Mouse (Mus musculus) intestine, embryonic 14.5 days (tissue): ENCODE data around the gene B3gat3. TPM values are rescaled to one million over a fixed set of nuclear protein-coding genes. Genes with fewer than 3 reads are reported as not detected.
A peak's percentile ranks its signal among the peaks of the same experiment; 100 is the strongest.

Source experiments
- ATAC-seq: fragments of 200-750 bp; cut with Nextera tagmentation; replicated peaks from 2 replicates; pipeline ENCODE4 v1.8.0; 2017; ENCODE audit warnings: low read depth, moderate number of reproducible peaks, moderate TSS enrichment, moderate library complexity; ENCODE audit not compliant: low FRiP score, low TSS enrichment
- DNase-seq: peaks from one replicate; pipeline ENCODE4 v3.0.0-alpha.2; 2018; ENCODE audit warnings: low spot score
- H3K27ac ChIP-seq: fragments of 300-500 bp; sonication (generic); 2 replicates; pipeline ENCODE4 v1.5.1; 2014; ENCODE audit warnings: low read depth, mild to moderate bottlenecking, control low read depth
- H3K27me3 ChIP-seq: fragments of 300-500 bp; sonication (generic); replicated peaks from 2 replicates; pipeline ENCODE4 v1.6.1; 2014; ENCODE audit warnings: low read length, control low read depth; ENCODE audit not compliant: control insufficient read depth, insufficient read depth
- H3K36me3 ChIP-seq: fragments of 300-500 bp; sonication (generic); 2 replicates; pipeline ENCODE4 v1.6.1; 2014; ENCODE audit warnings: low read length, control low read depth; ENCODE audit not compliant: control insufficient read depth, insufficient read depth
- H3K4me1 ChIP-seq: fragments of 300-500 bp; sonication (generic); replicated peaks from 2 replicates; pipeline ENCODE4 v1.6.1; 2014; ENCODE audit warnings: low read length, control low read depth, mixed read lengths; ENCODE audit not compliant: control insufficient read depth, insufficient read depth
- H3K4me2 ChIP-seq: fragments of 300-500 bp; sonication (generic); 2 replicates; pipeline ENCODE4 v1.6.1; 2014; ENCODE audit warnings: low read length
- H3K4me3 ChIP-seq: fragments of 300-500 bp; sonication (generic); 2 replicates; pipeline ENCODE4 v1.5.1; 2014; ENCODE audit warnings: low read depth, low read length, control low read depth, mixed read lengths
- H3K9ac ChIP-seq: fragments of 300-500 bp; sonication (generic); 2 replicates; pipeline ENCODE4 v1.6.1; 2014; ENCODE audit warnings: mild to moderate bottlenecking, low read length
- H3K9me3 ChIP-seq: fragments of 300-500 bp; sonication (generic); 2 replicates; pipeline ENCODE4 v1.6.1; 2016; ENCODE audit warnings: low read length, control low read depth; ENCODE audit not compliant: control insufficient read depth
- WGBS: fragments of 180-500 bp; shearing (Covaris S2); extraction: QIAGEN DNeasy Blood & Tissue Kit; methylation state at CpG from one replicate; pipeline ENCODE4 v1.1.7; 2014; 5-methylcytosine and 5-hydroxymethylcytosine counted together
- polyA plus RNA-seq: library from polyadenylated mRNA; unstranded; fragments of >200 nt; fragmentation: Nextera tagmentation; extraction: Ambion mirVana; gene quantifications from 2 replicates; pipeline ENCODE4 v1.2.1, GENCODE M21; 2014

The B3gat3 gene
- polyA plus RNA-seq, 1 experiment from 2014 or later = 35.7 TPM

- Histone ChIP-seq H3K9me3 (no peaks in the 10 kb centered on the region), H3K9ac (no peak overlapping the region), H3K4me2 (peak overlapping the region; percentile 75), H3K27me3 (no peaks in the 10 kb centered on the region), H3K27ac (no peak overlapping the region), H3K4me3 (peak overlapping the region; percentile 6; the same call in 1 of the 2 replicates), H3K36me3 (peaks cover 48% of the 10 kb centered on the region), H3K4me1 (peaks cover 26% of the 10 kb centered on the region)
- DNase-seq (no peak), ATAC-seq (no peak)
- WGBS = 43% methylated on average over 5 of the region's 5 CpGs
Observed at GRCm38 (mm10) chr19:8944062-8944461, 23.9 kb downstream of the B3gat3 start.

DNA sequence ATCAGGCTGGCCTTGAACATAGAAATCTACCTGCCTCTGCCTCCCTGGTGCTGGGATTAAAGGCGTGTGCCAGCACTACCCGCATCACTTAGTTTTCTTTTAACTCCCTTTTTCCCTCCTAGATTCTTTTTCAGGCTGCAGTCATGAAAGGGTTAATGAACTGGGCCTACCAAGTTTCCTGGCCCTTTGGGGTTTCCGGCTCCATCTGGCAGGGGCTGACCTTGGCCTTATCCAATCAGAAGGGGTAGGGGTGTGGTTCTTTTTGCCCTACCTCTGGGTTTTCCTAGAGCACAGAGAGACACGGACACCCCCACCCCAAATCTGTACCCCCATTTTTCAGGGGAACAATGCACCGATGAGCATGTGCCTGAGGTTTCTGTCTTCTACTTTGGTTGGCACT lies 24.6 kb downstream of the B3gat3 start:
- Histone ChIP-seq H3K4me1 (peaks cover 26% of the 10 kb centered on the region), H3K27me3 (no peaks in the 10 kb centered on the region), H3K9me3 (no peaks in the 10 kb centered on the region), H3K4me2 (peak overlapping the region; percentile 75), H3K4me3 (peak overlapping the region; percentile 28), H3K36me3 (peaks cover 49% of the 10 kb centered on the region), H3K9ac (peak overlapping the region; percentile 25; the same call in 1 of the 2 replicates), H3K27ac (no peak overlapping the region)
- DNase-seq (peak; percentile 88), ATAC-seq (no peak)
- WGBS = 29% methylated on average over 5 of the region's 5 CpGs

GRCm38 (mm10) chr19:8945251-8945650 lies 25.1 kb downstream of the B3gat3 start:
- no peak for ATAC-seq
- peaks cover 26% of the 10 kb centered on the region for H3K4me1 ChIP-seq
- WGBS = 82% methylated on average over 6 of the region's 6 CpGs
- H3K9me3 ChIP-seq = no peaks in the 10 kb centered on the region
- H3K4me2 ChIP-seq = peak overlapping the region; percentile 75
- H3K4me3 ChIP-seq = peak overlapping the region; percentile 28
- no peak overlapping the region for H3K27ac ChIP-seq
- no peaks in the 10 kb centered on the region for H3K27me3 ChIP-seq
- no peak for DNase-seq
- H3K9ac ChIP-seq = peak overlapping the region; percentile 25
- H3K36me3 ChIP-seq = peaks cover 51% of the 10 kb centered on the region

DNA sequence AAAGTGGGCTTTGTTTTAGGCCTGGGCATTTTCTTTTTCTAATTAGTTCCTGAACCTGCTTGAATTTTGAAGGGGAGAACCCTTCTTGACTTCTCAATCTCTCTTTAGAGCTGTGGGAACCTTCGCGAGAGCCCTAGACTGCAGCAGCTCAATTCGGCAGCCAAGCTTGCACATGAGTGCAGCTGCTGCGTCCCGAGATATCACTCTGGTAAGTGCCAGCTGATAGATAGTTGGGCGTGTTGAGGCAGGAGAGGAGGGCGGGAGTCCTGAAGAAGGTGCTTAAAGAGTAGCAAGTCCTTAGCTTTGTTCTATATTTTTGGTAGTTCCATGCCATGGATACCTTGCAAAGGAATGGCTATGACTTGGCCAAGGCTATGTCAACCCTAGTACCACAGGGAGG lies 26.8 kb downstream of the B3gat3 start:
- Histone ChIP-seq H3K4me1 (peaks cover 21% of the 10 kb centered on the region), H3K36me3 (peaks cover 68% of the 10 kb centered on the region), H3K27me3 (no peaks in the 10 kb centered on the region), H3K4me3 (no peak overlapping the region), H3K4me2 (no peak overlapping the region), H3K9me3 (no peaks in the 10 kb centered on the region), H3K27ac (no peak overlapping the region), H3K9ac (no peak overlapping the region)
- ATAC-seq = no peak
- 92% methylated on average over 7 of the region's 7 CpGs for WGBS
- DNase-seq = no peak

GRCm38 (mm10) chr19:8950190-8950589 lies 30.0 kb downstream of the B3gat3 start:
- no peaks in the 10 kb centered on the region for H3K27me3 ChIP-seq
- no peak overlapping the region for H3K4me2 ChIP-seq
- H3K4me3 ChIP-seq = no peak overlapping the region
- DNase-seq (no peak), ATAC-seq (no peak)
- 90% methylated on average over 5 of the region's 5 CpGs for WGBS
- H3K4me1 ChIP-seq = peaks cover 16% of the 10 kb centered on the region
- no peak overlapping the region for H3K9ac ChIP-seq
- peaks cover 71% of the 10 kb centered on the region for H3K36me3 ChIP-seq
- H3K9me3 ChIP-seq = no peaks in the 10 kb centered on the region
- H3K27ac ChIP-seq = no peak overlapping the region

DNA sequence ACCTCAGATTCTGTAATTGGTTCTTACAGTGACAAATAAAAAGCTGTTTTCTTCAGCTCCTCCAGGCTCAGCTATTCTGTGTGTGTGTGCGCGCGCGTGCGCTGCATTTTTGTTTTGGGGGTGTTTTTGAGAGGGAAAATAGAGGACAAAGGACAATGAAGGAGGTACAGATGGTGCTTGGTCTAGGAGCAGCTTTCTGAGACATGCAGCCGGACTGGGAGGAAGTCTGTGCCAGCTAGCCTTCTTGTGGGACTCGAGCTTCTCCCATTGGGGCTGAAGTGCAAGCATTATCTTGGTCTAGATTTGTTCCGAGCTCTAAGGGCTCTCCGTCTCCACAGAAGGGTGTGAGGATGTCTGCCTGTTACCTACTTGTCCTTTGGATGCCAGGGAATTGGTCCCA lies 32.1 kb downstream of the B3gat3 start:
- Histone ChIP-seq H3K27ac (no peak overlapping the region), H3K4me3 (no peak overlapping the region), H3K36me3 (peaks cover 67% of the 10 kb centered on the region), H3K9me3 (no peaks in the 10 kb centered on the region), H3K9ac (no peak overlapping the region), H3K4me1 (peaks cover 16% of the 10 kb centered on the region), H3K27me3 (no peaks in the 10 kb centered on the region), H3K4me2 (no peak overlapping the region)
- 91% methylated on average over 9 of the region's 9 CpGs for WGBS
- ATAC-seq (no peak), DNase-seq (no peak)

GRCm38 (mm10) chr19:8953135-8954039 lies 33.2 kb downstream of the B3gat3 start, which contains the start of gene Tut1:
Gene Tut1, plus strand, starts transcription at chr19:8953847.
- H3K27me3 ChIP-seq = no peaks in the 10 kb centered on the region
- H3K4me1 ChIP-seq = peaks cover 16% of the 10 kb centered on the region
- peak within 1 kb of the TSS; percentile 86 for H3K27ac ChIP-seq
- H3K9ac ChIP-seq = peak within 1 kb of the TSS; percentile 71
- ATAC-seq = peak; percentile 93
- peak; percentile 96 for DNase-seq
- WGBS = 5% methylated on average over 46 of the region's 46 CpGs
- H3K4me3 ChIP-seq = peak within 1 kb of the TSS; percentile 57
- H3K9me3 ChIP-seq = no peaks in the 10 kb centered on the region
- peak within 1 kb of the TSS; percentile 65 for H3K4me2 ChIP-seq
- H3K36me3 ChIP-seq = peaks cover 64% of the 10 kb centered on the region

DNA sequence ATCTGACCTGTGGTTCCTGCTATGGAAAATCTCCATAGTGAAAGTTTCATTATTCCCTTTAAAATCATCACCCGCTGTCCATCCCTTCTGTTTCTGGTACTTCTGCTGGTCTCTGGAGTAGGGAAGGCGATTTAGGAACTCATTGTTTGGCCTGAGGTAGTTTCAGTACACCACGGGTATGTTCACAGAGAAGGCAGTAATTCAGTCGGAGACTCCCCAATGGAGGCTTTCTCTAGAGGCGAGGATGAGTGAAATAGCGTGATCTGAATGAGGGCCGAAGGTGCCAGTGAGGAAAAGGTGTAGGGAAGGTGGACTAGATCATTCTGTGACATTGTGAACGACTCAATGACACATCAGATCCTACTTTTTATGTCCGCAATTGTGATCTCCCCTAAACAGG lies 34.0 kb downstream of the B3gat3 start:
- peak overlapping the region; percentile 65 for H3K4me2 ChIP-seq
- no peak for DNase-seq
- 6% methylated on average over 9 of the region's 9 CpGs for WGBS
- peak overlapping the region; percentile 71 for H3K9ac ChIP-seq
- H3K4me1 ChIP-seq = peaks cover 16% of the 10 kb centered on the region
- peaks cover 64% of the 10 kb centered on the region for H3K36me3 ChIP-seq
- no peaks in the 10 kb centered on the region for H3K27me3 ChIP-seq
- ATAC-seq = no peak
- H3K4me3 ChIP-seq = peak overlapping the region; percentile 57
- H3K9me3 ChIP-seq = no peaks in the 10 kb centered on the region
- H3K27ac ChIP-seq = peak overlapping the region; percentile 51
